Mouse (Mus musculus): ENCODE data around the gene Ddx54.

- TF ChIP-seq CTCF (IDR thresholded peaks at IDR 0.05; ENCODE audit: extremely low read depth, insufficient read length, insufficient replicate concordance, low read depth, low read length), result no peak
- no peak for TF ChIP-seq POLR2A (IDR thresholded peaks at IDR 0.05; ENCODE audit: low read depth, low read length)
These were observed 42.7 kb upstream of the Ddx54 start for GRCm38 (mm10) chr5:120569791-120570190.

Data from small intestine, adult 2 months (tissue).